Mouse (Mus musculus): Measurements from ENCODE around the gene Rabac1.
A peak's percentile ranks its signal among the peaks of the same experiment; 100 is the strongest.

DNA sequence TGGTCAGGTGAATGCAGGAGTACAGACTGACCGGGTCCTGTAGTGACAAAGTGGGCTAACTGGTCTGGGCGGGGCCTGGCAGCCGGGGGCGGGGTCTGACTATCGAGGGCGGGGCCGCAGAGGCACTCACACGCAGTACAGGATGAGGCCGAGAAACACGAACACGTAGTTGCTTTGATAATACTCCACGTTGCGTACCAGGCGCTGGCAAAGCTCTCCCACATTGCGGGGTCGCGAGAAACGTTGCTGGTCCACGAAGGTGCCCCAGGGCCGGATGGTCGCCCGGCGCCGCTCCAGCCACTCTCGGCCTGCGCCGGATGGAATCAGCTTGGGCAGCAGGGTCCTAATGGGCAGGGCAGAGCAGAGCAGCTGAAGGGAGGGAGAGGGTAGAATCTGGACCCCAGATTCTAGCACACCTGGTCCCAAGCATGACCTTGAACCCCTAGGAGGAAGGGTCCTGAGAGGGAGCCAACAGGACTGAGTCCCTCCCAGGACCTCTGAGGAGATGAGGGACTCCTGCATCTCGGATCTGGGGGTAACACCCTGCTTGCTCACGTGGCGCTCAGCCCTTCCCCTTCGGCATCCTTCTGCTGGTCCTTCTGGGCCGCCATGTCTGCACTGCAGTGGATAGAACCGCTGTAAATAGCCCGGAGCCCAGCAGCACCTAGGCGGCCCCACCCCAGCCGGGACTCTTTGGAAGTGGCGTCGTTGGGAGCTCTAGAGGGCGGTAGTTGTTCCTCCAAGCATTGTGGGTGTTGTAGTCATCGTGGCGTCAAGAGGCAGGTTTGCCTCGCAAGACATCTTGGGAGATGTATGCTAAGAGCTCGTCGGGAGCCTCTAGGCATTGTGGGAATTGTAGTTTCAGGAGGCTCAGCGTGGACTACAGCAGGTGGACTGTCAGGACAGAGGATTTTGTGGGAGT, at the start of gene Rabac1:
- TF ChIP-seq POLR2A (IDR thresholded peaks at IDR 0.05; ENCODE audit: borderline replicate concordance, extremely low read depth, insufficient read depth, insufficient read length, poor library complexity, severe bottlenecking) (peak; percentile 64; the same call in 1 of the 2 replicates), CTCF (IDR thresholded peaks at IDR 0.05; ENCODE audit: borderline replicate concordance, extremely low read depth, insufficient read depth, insufficient read length) (peak; percentile 34; the same call in 1 of the 2 replicates)
